Mouse (Mus musculus) midbrain, embryonic 13.5 days (tissue): ENCODE measurements at regions not wholly inside any gene's neighbourhood (a gene's known extent, or its start where the extent isn't known, plus 50 kb on each side); places are given as distances from the start of the nearest gene placed in this dataset.

ENCODE experiments used
- ATAC-seq: fragments of 200-750 bp; cut with Nextera tagmentation; 2 replicates; pipeline ENCODE4 v1.8.0; 2017; ENCODE audit warnings: mild to moderate bottlenecking, moderate TSS enrichment, moderate library complexity
- H3K27ac ChIP-seq: fragments of 300-500 bp; sonication (generic); 2 replicates; pipeline ENCODE4 v1.5.1; 2015; ENCODE audit warnings: inconsistent platforms, mild to moderate bottlenecking, moderate library complexity
- H3K27me3 ChIP-seq: fragments of 300-500 bp; sonication (generic); 2 replicates; pipeline ENCODE4 v1.6.1; 2015; ENCODE audit warnings: mild to moderate bottlenecking, inconsistent platforms
- H3K36me3 ChIP-seq: fragments of 300-500 bp; sonication (generic); 2 replicates; pipeline ENCODE4 v1.6.1; 2015; ENCODE audit warnings: mild to moderate bottlenecking, inconsistent platforms
- H3K4me1 ChIP-seq: fragments of 300-500 bp; sonication (generic); replicated peaks from 2 replicates; pipeline ENCODE4 v1.6.1; 2015; ENCODE audit warnings: inconsistent platforms
- H3K4me2 ChIP-seq: fragments of 300-500 bp; sonication (generic); replicated peaks from 2 replicates; pipeline ENCODE4 v1.6.1; 2015; ENCODE audit warnings: moderate library complexity, mild to moderate bottlenecking, inconsistent platforms
- H3K4me3 ChIP-seq: fragments of 300-500 bp; sonication (generic); replicated peaks from 2 replicates; pipeline ENCODE4 v1.5.1; 2015; ENCODE audit warnings: mild to moderate bottlenecking, inconsistent platforms
- H3K9ac ChIP-seq: fragments of 300-500 bp; sonication (generic); replicated peaks from 2 replicates; pipeline ENCODE4 v1.6.1; 2015; ENCODE audit warnings: mild to moderate bottlenecking, inconsistent platforms
- H3K9me3 ChIP-seq: fragments of 300-500 bp; sonication (generic); 2 replicates; pipeline ENCODE4 v1.6.1; 2016; ENCODE audit warnings: mild to moderate bottlenecking, inconsistent platforms
- WGBS: fragments of 180-500 bp; shearing (Covaris S2); methylation state at CpG from one replicate; pipeline ENCODE4 v1.1.7; 2015; 5-methylcytosine and 5-hydroxymethylcytosine counted together

DNA sequence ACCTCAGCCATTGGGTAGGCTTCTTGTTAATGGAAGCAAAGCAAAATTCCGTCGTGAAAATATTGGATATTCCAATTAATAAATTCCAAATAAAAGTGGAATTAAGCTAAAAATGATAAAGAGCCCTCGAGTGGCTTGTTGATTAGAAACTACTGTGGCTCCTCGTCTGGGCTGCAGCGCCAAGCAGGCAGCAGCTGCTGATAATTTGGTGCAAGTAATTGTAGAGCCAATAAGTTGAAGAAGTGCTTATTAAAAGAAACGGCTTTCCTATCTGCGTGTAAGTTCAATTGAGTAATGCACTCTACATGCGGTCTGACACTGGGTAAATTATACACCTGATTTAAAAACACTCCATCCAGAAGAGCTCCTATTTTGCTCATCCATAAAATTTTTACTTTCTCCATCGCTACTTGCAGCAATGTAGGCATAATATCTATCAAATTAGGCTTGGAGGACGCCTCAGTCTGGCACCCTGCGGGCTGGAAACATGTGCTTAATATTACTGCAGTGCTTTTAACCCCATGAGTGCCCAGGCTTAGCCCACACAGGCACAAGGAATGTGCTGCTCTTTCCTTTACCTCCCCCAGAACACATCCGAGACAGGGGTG is 171.7 kb upstream of the Dnajc19 start:
- ATAC-seq, result peak; percentile 30; the same call in 1 of the 2 replicates
- 56% methylated on average over 12 of the region's 12 CpGs for WGBS
- Histone ChIP-seq H3K9me3 (no peaks in the 10 kb centered on the region), H3K36me3 (no peaks in the 10 kb centered on the region), H3K9ac (no peak overlapping the region), H3K4me1 (peaks cover 4% of the 10 kb centered on the region), H3K4me2 (no peak overlapping the region), H3K4me3 (no peak overlapping the region), H3K27ac (no peak overlapping the region), H3K27me3 (no peaks in the 10 kb centered on the region)

GRCm38 (mm10) chr3:34242126-34242525 is 161.0 kb upstream of the Dnajc19 start:
- ATAC-seq, result no peak
- Histone ChIP-seq H3K4me2 (no peak overlapping the region), H3K4me1 (no peaks in the 10 kb centered on the region), H3K9me3 (no peaks in the 10 kb centered on the region), H3K36me3 (no peaks in the 10 kb centered on the region), H3K27ac (no peak overlapping the region), H3K4me3 (no peak overlapping the region), H3K9ac (no peak overlapping the region), H3K27me3 (peaks cover 10% of the 10 kb centered on the region; the same call in 1 of the 2 replicates)
- WGBS, result 96% methylated on average over 3 of the region's 3 CpGs

DNA sequence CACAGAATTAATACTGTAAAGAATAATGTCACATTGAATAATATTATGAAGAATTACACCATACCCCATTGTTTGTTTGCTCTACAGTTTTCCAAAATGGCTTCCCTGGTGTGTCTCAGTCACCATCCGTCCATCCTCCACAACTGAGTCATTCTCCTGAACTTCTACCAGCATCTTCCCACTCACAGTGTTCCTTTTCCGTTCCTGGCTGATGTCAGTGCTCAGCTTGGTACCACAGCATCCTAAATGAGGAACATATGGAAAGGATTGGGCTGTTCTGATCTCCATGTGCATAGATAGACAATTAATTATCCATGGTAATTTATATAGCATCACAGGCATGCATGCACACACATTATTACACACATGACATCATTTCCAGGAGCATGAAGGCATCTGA is 158.9 kb upstream of the Dnajc19 start:
- no peak for ATAC-seq
- no peak overlapping the region for H3K4me3 ChIP-seq
- H3K9me3 ChIP-seq, result no peaks in the 10 kb centered on the region
- 69% methylated on average over 2 of the region's 2 CpGs for WGBS
- no peak overlapping the region for H3K4me2 ChIP-seq
- no peak overlapping the region for H3K27ac ChIP-seq
- no peak overlapping the region for H3K9ac ChIP-seq
- H3K4me1 ChIP-seq, result no peaks in the 10 kb centered on the region
- peaks cover 18% of the 10 kb centered on the region for H3K27me3 ChIP-seq
- no peaks in the 10 kb centered on the region for H3K36me3 ChIP-seq

GRCm38 (mm10) chr3:34234391-34234790 is 153.3 kb upstream of the Dnajc19 start:
- H3K9ac ChIP-seq, result no peak overlapping the region
- 0 out of 2 replicates have a peak, but pooled peaks have one; percentile 59 for ATAC-seq

DNA sequence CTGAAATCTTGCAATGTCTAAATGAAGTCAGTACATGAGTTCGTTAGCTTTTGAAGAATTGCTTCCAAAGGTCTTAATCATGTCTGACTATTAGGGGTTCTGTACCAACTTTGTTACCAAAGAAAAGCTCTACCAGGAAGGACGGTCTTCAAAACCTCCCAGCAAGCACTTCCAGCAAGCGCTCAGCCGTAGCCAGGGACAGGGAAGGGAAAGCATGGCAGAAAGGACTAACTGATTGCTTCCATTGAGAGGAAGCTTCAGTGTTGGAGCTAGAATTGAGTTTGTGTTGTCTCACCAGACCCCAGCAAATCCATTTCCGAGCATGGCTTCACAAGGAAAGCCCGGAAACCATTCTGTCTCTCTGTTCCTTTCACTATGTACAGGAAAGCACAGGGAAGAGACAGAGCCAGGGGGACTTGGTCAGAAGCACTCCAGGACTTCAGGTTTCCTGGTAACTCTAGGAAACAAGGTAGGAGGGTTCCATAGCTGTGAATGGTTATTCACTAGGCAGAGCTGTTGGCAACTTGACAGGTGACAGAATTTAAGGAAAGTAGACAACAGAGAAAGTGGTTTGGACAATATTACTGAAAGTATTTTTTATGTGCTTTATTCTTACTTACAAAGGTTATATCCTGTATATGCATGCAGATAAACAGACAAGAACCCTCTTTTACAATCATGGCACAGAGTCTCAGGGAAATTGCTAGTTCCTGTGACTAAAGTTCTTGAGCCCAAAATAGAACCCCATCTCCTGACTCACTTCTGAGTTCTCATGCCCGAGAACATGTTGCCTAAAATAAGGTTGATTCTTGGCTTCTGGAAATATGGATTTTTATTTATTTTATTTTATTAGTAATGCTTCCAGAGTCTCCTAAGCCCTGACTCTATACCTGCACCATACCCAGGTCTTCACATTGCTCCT is 151.5 kb upstream of the Dnajc19 start:
- H3K4me2 ChIP-seq, result no peak overlapping the region
- WGBS, result 68% methylated on average over 7 of the region's 7 CpGs

More at GRCm38 (mm10) chr3:34234391-34234790, 153.3 kb upstream of the Dnajc19 start:
- H3K27me3 ChIP-seq, result peaks cover 28% of the 10 kb centered on the region
- 25% methylated on average over 8 of the region's 8 CpGs for WGBS
- H3K9me3 ChIP-seq, result no peaks in the 10 kb centered on the region
- H3K4me3 ChIP-seq, result no peak overlapping the region
- no peak overlapping the region for H3K4me2 ChIP-seq
- H3K27ac ChIP-seq, result no peak overlapping the region
- peaks cover 8% of the 10 kb centered on the region; the same call in 1 of the 2 replicates for H3K4me1 ChIP-seq
- no peaks in the 10 kb centered on the region for H3K36me3 ChIP-seq

GRCm38 (mm10) chr3:34231593-34232328 is 150.6 kb upstream of the Dnajc19 start:
- H3K4me3 ChIP-seq, result no peak overlapping the region
- H3K4me2 ChIP-seq, result no peak overlapping the region
- no peak overlapping the region for H3K27ac ChIP-seq
- no peak overlapping the region for H3K9ac ChIP-seq
- H3K9me3 ChIP-seq, result no peaks in the 10 kb centered on the region
- H3K36me3 ChIP-seq, result no peaks in the 10 kb centered on the region
- 59% methylated on average over 9 of the region's 9 CpGs for WGBS
- H3K27me3 ChIP-seq, result peaks cover 26% of the 10 kb centered on the region
- H3K4me1 ChIP-seq, result peaks cover 8% of the 10 kb centered on the region; the same call in 1 of the 2 replicates
- peak; percentile 89 for ATAC-seq

More for the DNA sequence above, 151.5 kb upstream of the Dnajc19 start:
- Histone ChIP-seq H3K9me3 (no peaks in the 10 kb centered on the region), H3K9ac (no peak overlapping the region), H3K27ac (no peak overlapping the region), H3K4me1 (peaks cover 8% of the 10 kb centered on the region; the same call in 1 of the 2 replicates), H3K4me3 (no peak overlapping the region), H3K27me3 (peaks cover 26% of the 10 kb centered on the region), H3K36me3 (no peaks in the 10 kb centered on the region)
- no peak for ATAC-seq

GRCm38 (mm10) chr3:34222291-34222690 is 141.2 kb upstream of the Dnajc19 start:
- no peaks in the 10 kb centered on the region for H3K4me1 ChIP-seq
- H3K36me3 ChIP-seq, result no peaks in the 10 kb centered on the region
- no peak overlapping the region for H3K9ac ChIP-seq
- peaks cover 5% of the 10 kb centered on the region; the same call in 1 of the 2 replicates for H3K9me3 ChIP-seq
- ATAC-seq, result no peak
- H3K4me2 ChIP-seq, result no peak overlapping the region
- no peak overlapping the region for H3K4me3 ChIP-seq
- H3K27me3 ChIP-seq, result no peaks in the 10 kb centered on the region
- WGBS, result 90% methylated on average over 10 of the region's 10 CpGs
- H3K27ac ChIP-seq, result no peak overlapping the region

GRCm38 (mm10) chr3:34219741-34220310 is 138.7 kb upstream of the Dnajc19 start:
- no peak overlapping the region for H3K4me3 ChIP-seq
- no peak overlapping the region for H3K4me2 ChIP-seq
- no peak overlapping the region for H3K27ac ChIP-seq
- no peak overlapping the region for H3K9ac ChIP-seq
- no peaks in the 10 kb centered on the region for H3K36me3 ChIP-seq
- H3K4me1 ChIP-seq, result no peaks in the 10 kb centered on the region
- no peaks in the 10 kb centered on the region for H3K27me3 ChIP-seq
- peaks cover 5% of the 10 kb centered on the region; the same call in 1 of the 2 replicates for H3K9me3 ChIP-seq
- ATAC-seq, result no peak
- 63% methylated on average over 10 of the region's 10 CpGs for WGBS

GRCm38 (mm10) chr3:34219096-34219495 is 138.0 kb upstream of the Dnajc19 start:
- Histone ChIP-seq H3K27me3 (no peaks in the 10 kb centered on the region), H3K36me3 (no peaks in the 10 kb centered on the region), H3K4me1 (no peaks in the 10 kb centered on the region), H3K27ac (no peak overlapping the region), H3K9ac (no peak overlapping the region), H3K9me3 (peaks cover 5% of the 10 kb centered on the region; the same call in 1 of the 2 replicates), H3K4me3 (no peak overlapping the region), H3K4me2 (no peak overlapping the region)
- ATAC-seq, result no peak
- WGBS, result 89% methylated on average over 2 of the region's 2 CpGs

GRCm38 (mm10) chr3:34217911-34218310 is 136.8 kb upstream of the Dnajc19 start:
- Histone ChIP-seq H3K36me3 (no peaks in the 10 kb centered on the region), H3K4me2 (no peak overlapping the region), H3K27ac (no peak overlapping the region), H3K4me3 (no peak overlapping the region), H3K9me3 (no peaks in the 10 kb centered on the region), H3K9ac (no peak overlapping the region), H3K27me3 (no peaks in the 10 kb centered on the region), H3K4me1 (no peaks in the 10 kb centered on the region)
- no peak for ATAC-seq
- 89% methylated on average over 4 of the region's 4 CpGs for WGBS

GRCm38 (mm10) chr3:34214233-34214632 is 133.1 kb upstream of the Dnajc19 start:
- no peak overlapping the region for H3K27ac ChIP-seq
- H3K4me2 ChIP-seq, result no peak overlapping the region
- no peaks in the 10 kb centered on the region for H3K36me3 ChIP-seq
- H3K9me3 ChIP-seq, result peaks cover 8% of the 10 kb centered on the region
- no peaks in the 10 kb centered on the region for H3K27me3 ChIP-seq
- H3K4me3 ChIP-seq, result no peak overlapping the region
- no peak overlapping the region for H3K9ac ChIP-seq
- H3K4me1 ChIP-seq, result no peaks in the 10 kb centered on the region
- WGBS, result 89% methylated on average over 6 of the region's 6 CpGs
- ATAC-seq, result no peak
